Mouse (Mus musculus) CH12.LX (cell line): ENCODE measurements around the gene Tubd1. TPM values are rescaled to one million over a fixed set of nuclear protein-coding genes. Genes with fewer than 3 reads are reported as not detected.

Experiments used
- DNase-seq: peaks from one replicate; pipeline ENCODE4 v3.0.0-alpha.2; 2013; ENCODE audit errors: extremely low read depth
- H3K27ac ChIP-seq: 2 replicates; pipeline ENCODE4 v1.5.1; 2012; ENCODE audit warnings: low read depth, mild to moderate bottlenecking, control low read depth, moderate library complexity; ENCODE audit not compliant: insufficient read depth
- H3K27me3 ChIP-seq: replicated peaks from 2 replicates; pipeline ENCODE3; 2012; ENCODE audit warnings: inconsistent platforms
- H3K36me3 ChIP-seq, 2 experiments: replicated peaks in 1 of 2; 2 replicates each; pipeline versions ENCODE3 to v1.6.1; 2012; ENCODE audit warnings: inconsistent platforms in 1 of 2, low read length in 1 of 2, mild to moderate bottlenecking in 1 of 2, mixed read lengths in 1 of 2, moderate library complexity in 1 of 2; ENCODE audit not compliant: control insufficient read depth in 1 of 2, insufficient read depth in 1 of 2
- H3K4me1 ChIP-seq, 2 experiments: 2 replicates each; pipeline ENCODE4 v1.6.1; 2012; ENCODE audit warnings: inconsistent platforms in 1 of 2, moderate library complexity in 1 of 2; ENCODE audit not compliant: insufficient read depth in 2 of 2, control insufficient read depth in 1 of 2
- H3K4me2 ChIP-seq: 2 replicates; pipeline ENCODE4 v1.6.1; 2012; ENCODE audit warnings: low read depth, mild to moderate bottlenecking, control low read depth; ENCODE audit not compliant: poor library complexity, insufficient read depth, severe bottlenecking
- H3K4me3 ChIP-seq, 3 experiments: fragments of 150-350 bp in 1 of 3; sonication (generic) in 1 of 3; replicated peaks in 1 of 3; 2 replicates each; pipeline versions ENCODE3 to v1.5.1; 2011 to 2012; ENCODE audit warnings: low read depth in 2 of 3, low read length in 2 of 3, mild to moderate bottlenecking in 2 of 3, moderate library complexity in 2 of 3, control low read depth in 1 of 3, improper control_type of control experiment in 1 of 3, inconsistent platforms in 1 of 3, mixed read lengths in 1 of 3; ENCODE audit not compliant: poor library complexity in 1 of 3
- H3K79me2 ChIP-seq: replicated peaks from 2 replicates; pipeline ENCODE4 v1.6.1; 2012; ENCODE audit warnings: mild to moderate bottlenecking, moderate library complexity; ENCODE audit not compliant: control insufficient read depth, poor library complexity, insufficient read depth, severe bottlenecking; ENCODE audit errors: extremely low read depth
- H3K9ac ChIP-seq: 2 replicates; pipeline ENCODE4 v1.6.1; 2012; ENCODE audit warnings: low read depth, mild to moderate bottlenecking, control low read depth, moderate library complexity; ENCODE audit not compliant: insufficient read depth
- H3K9me3 ChIP-seq: replicated peaks from 2 replicates; pipeline ENCODE3; 2012; ENCODE audit warnings: low read length, inconsistent platforms, mixed read lengths
- GABPA ChIP-seq: IDR thresholded peaks from 2 replicates; pipeline ENCODE4 v1.6.1; 2012; ENCODE audit warnings: low read depth, low read length, improper control_type of control experiment, inconsistent platforms; ENCODE audit not compliant: insufficient replicate concordance
- KAT2A ChIP-seq: IDR thresholded peaks from 2 replicates; pipeline ENCODE4 v1.6.1; 2012; ENCODE audit warnings: low read length, improper control_type of control experiment, inconsistent platforms; ENCODE audit not compliant: insufficient replicate concordance
- MAX ChIP-seq: IDR thresholded peaks from 2 replicates; pipeline ENCODE4 v1.6.1; 2011; ENCODE audit warnings: low read length, improper control_type of control experiment
- MYC ChIP-seq: IDR thresholded peaks from 2 replicates; pipeline ENCODE4 v1.6.1; 2011; ENCODE audit warnings: low read depth, mild to moderate bottlenecking, improper control_type of control experiment, low read length
- PAX5 ChIP-seq: IDR thresholded peaks from 2 replicates; pipeline ENCODE4 v1.6.1; 2012; ENCODE audit warnings: low read length, inconsistent platforms, mixed read lengths
- SIN3A ChIP-seq: IDR thresholded peaks from 2 replicates; pipeline ENCODE4 v1.6.1; 2012; ENCODE audit warnings: low read length, improper control_type of control experiment, inconsistent platforms
- ZC3H11A ChIP-seq: IDR thresholded peaks from 2 replicates; pipeline ENCODE4 v1.6.1; 2012; ENCODE audit warnings: low read depth, mild to moderate bottlenecking, inconsistent platforms, low read length, improper control_type of control experiment
- dilution Hi-C: fragments of 300-500 bp; cut with MboI; formaldehyde crosslinking; loops from 2 replicates; pipeline ENCODE4 v1.14.3; 2020; ENCODE audit warnings: low sequenced_read_pairs; ENCODE audit not compliant: extremely low pct_unique_long_range_greater_than_20kb, extremely low pct_ligation_motif_present
- in situ Hi-C: fragments of 300-500 bp; cut with MboI; formaldehyde crosslinking; loops from 3 replicates; pipeline ENCODE4 v1.14.3; 2019; ENCODE audit warnings: low sequenced_read_pairs, low pct_ligation_motif_present, low pct_unique_long_range_greater_than_20kb, mixed read lengths
- polyA plus RNA-seq: library from polyadenylated mRNA; unstranded; fragments of >175 nt; gene quantifications from 2 replicates; pipeline ENCODE4 v1.2.1, GENCODE M21; 2012; ENCODE audit warnings: low read depth; ENCODE audit not compliant: insufficient read length
- total RNA-seq, 2 experiments: library from RNA; depleted of rRNA; stranded (reverse); fragments of 300-350 nt in 1 of 2; fragments of >200 nt in 1 of 2; gene quantifications; 2 replicates each; pipeline ENCODE4 v1.2.3; 2012 to 2014

The Tubd1 gene
- total and polyA plus RNA-seq, 3 experiments = 9.7 to 12.6 (median 11.9) TPM

DNA sequence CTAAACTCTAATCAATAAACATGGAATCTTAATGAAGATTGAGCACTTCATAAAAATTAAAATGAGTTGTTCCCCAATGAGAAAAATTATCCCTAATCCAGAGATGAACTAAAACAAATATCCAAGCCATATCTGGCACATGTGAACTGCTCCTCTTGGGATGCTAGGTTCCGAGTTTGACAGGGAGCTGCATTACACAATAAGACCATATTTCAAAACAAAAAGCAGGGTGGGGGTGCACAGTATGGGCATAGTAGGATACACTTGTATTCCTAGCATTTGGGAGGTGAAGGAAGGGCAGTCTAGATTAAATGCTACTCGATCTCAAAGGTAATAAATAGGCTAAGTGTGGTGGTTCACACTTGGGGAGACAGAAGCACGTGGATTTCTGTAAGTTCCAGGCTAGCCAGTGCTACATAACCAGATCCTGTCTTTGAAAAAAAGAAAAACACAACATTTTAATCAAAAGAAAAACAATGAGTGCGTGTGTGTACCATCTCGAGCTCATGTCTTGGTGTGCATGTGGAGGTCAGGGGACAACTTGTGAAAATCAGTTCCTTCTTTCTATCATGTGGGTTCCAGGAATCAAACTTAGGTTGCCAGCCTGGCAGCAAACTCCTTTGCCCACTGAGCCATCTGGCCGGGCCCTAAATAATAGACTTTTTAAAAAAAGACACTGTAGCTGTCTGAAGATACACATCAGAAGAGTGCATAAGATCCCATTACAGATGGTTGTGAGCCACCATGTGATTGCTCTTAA, 4.9 kb upstream of the Tubd1 start:
- Histone ChIP-seq H3K9ac (no peak overlapping the region), H3K27ac (no peak overlapping the region), H3K36me3 (peaks cover under 1 to 34% of the 10 kb centered on the region in 2 experiments), H3K9me3 (no peaks in the 10 kb centered on the region), H3K4me2 (no peak overlapping the region), H3K4me1 (peaks cover 2 to 63% of the 10 kb centered on the region in 2 experiments; a peak in 2 of 4 replicates), H3K4me3 (no peak overlapping the region), H3K79me2 (peaks cover 90% of the 10 kb centered on the region), H3K27me3 (no peaks in the 10 kb centered on the region)
- in situ Hi-C loops (no loop called here), dilution Hi-C loops (no loop called here)
- DNase-seq = no peak
- TF ChIP-seq KAT2A = no peak
- peak; percentile 43; the same call in 1 of the 2 replicates for TF ChIP-seq MYC
- TF ChIP-seq PAX5 = no peak

DNA sequence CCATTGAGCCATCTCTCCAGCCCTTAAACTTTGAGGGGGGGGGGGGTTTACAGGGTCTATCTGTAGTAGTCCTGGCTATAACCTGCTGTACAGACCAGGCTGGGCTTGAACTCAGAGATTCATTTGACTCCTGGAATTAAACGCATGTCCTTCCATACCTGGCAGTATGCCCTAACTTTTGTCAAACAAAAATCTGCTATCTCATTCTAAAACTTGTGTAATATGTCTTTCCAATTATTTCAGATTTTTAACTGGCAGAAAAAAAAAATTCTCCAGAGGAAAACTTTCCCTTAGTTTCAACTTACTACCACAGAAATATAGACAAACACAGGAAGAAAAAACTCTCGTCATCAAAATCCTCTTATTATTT, 4.3 kb upstream of the Tubd1 start:
- TF ChIP-seq SIN3A (0 out of 2 replicates have a peak, but pooled peaks have one; percentile 44), ZC3H11A (no peak), MAX (no peak)
- dilution Hi-C loops = no loop called here
- no peaks in the 10 kb centered on the region for H3K27me3 ChIP-seq
- H3K9ac ChIP-seq = no peak overlapping the region
- in situ Hi-C loops = no loop called here
- peaks cover 88% of the 10 kb centered on the region for H3K79me2 ChIP-seq
- no peaks in the 10 kb centered on the region for H3K9me3 ChIP-seq
- peaks cover 0 to 30% of the 10 kb centered on the region in 2 experiments for H3K36me3 ChIP-seq
- H3K4me3 ChIP-seq = no peak overlapping the region
- peaks cover 2 to 64% of the 10 kb centered on the region in 2 experiments; a peak in 2 of 4 replicates for H3K4me1 ChIP-seq
- no peak overlapping the region for H3K27ac ChIP-seq
- no peak for DNase-seq
- H3K4me2 ChIP-seq = no peak overlapping the region

DNA sequence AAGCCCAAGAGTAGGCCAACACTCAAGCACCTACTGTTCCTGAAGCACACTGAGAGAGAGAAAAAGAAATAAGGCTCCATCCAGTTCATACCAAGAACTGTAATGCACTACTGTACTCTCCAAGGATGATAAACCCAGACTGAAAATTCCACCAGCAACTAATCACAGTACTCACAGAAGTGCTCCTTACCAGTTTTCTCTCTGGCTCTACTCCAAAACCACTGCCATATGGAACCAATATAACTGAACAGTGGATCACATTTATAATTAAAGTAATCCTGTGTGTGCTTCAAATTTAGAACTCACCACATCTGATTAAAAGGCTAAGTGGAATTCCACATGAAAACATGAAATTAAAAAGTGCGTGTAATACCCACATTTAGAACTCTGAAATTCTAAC, 1.9 kb upstream of the Tubd1 start:
- in situ Hi-C loops = no loop called here
- H3K27me3 ChIP-seq = no peaks in the 10 kb centered on the region
- TF ChIP-seq SIN3A (peak; percentile 49), GABPA (no peak)
- no peak overlapping the region for H3K27ac ChIP-seq
- DNase-seq = no peak
- H3K4me2 ChIP-seq = peak overlapping the region; percentile 79; the same call in 1 of the 2 replicates
- peak overlapping the region in 2 of 3 experiments; percentile 83 to 91 for H3K4me3 ChIP-seq
- no peaks in the 10 kb centered on the region for H3K9me3 ChIP-seq
- H3K9ac ChIP-seq = peak overlapping the region; percentile 97
- H3K79me2 ChIP-seq = peaks cover 71% of the 10 kb centered on the region
- dilution Hi-C loops = no loop called here
- peaks cover 8 to 61% of the 10 kb centered on the region in 2 experiments; a peak in 3 of 4 replicates for H3K4me1 ChIP-seq
- peaks cover 0 to 18% of the 10 kb centered on the region in 2 experiments for H3K36me3 ChIP-seq
